Mouse (Mus musculus) limb, embryonic 15.5 days (tissue): ENCODE data around the gene Tmc7. TPM values are rescaled to one million over a fixed set of nuclear protein-coding genes. Genes with fewer than 3 reads are reported as not detected.
A peak's percentile ranks its signal among the peaks of the same experiment; 100 is the strongest.

Source experiments
- ATAC-seq: fragments of 200-750 bp; cut with Nextera tagmentation; 2 replicates; pipeline ENCODE4 v1.8.0; 2017; ENCODE audit warnings: low read depth, moderate TSS enrichment; ENCODE audit not compliant: insufficient number of reproducible peaks, low FRiP score, low TSS enrichment
- H3K27ac ChIP-seq: fragments of 300-500 bp; sonication (generic); 2 replicates; pipeline ENCODE4 v1.5.1; 2015; ENCODE audit warnings: moderate library complexity, mild to moderate bottlenecking, inconsistent platforms
- H3K27me3 ChIP-seq: fragments of 300-500 bp; sonication (generic); 2 replicates; pipeline ENCODE4 v1.6.1; 2015; ENCODE audit warnings: inconsistent platforms
- H3K36me3 ChIP-seq: fragments of 300-500 bp; sonication (generic); 2 replicates; pipeline ENCODE4 v1.6.1; 2015; ENCODE audit warnings: inconsistent platforms
- H3K4me1 ChIP-seq: fragments of 300-500 bp; sonication (generic); 2 replicates; pipeline ENCODE4 v1.6.1; 2015; ENCODE audit warnings: inconsistent platforms
- H3K4me2 ChIP-seq: fragments of 300-500 bp; sonication (generic); 2 replicates; pipeline ENCODE4 v1.6.1; 2015; ENCODE audit warnings: mild to moderate bottlenecking, inconsistent platforms
- H3K4me3 ChIP-seq: fragments of 300-500 bp; sonication (generic); 2 replicates; pipeline ENCODE4 v1.5.1; 2015; ENCODE audit warnings: mild to moderate bottlenecking, inconsistent platforms
- H3K9ac ChIP-seq: fragments of 300-500 bp; sonication (generic); 2 replicates; pipeline ENCODE4 v1.6.1; 2015; ENCODE audit warnings: inconsistent platforms
- H3K9me3 ChIP-seq: fragments of 300-500 bp; sonication (generic); 2 replicates; pipeline ENCODE4 v1.6.1; 2016; ENCODE audit warnings: inconsistent platforms
- WGBS: fragments of 180-500 bp; shearing (Covaris S2); methylation state at CpG from one replicate; pipeline ENCODE4 v1.1.7; 2015; 5-methylcytosine and 5-hydroxymethylcytosine counted together
- polyA plus RNA-seq: library from polyadenylated mRNA; unstranded; fragments of >200 nt; fragmentation: Nextera tagmentation; extraction: Ambion mirVana; gene quantifications from 2 replicates; pipeline ENCODE4 v1.2.1, GENCODE M21; 2015

The Tmc7 gene
- polyA plus RNA-seq, 1 experiment from 2014 or later: 3.8 TPM

- ATAC-seq: peak; percentile 92
- no peaks in the 10 kb centered on the region for H3K4me1 ChIP-seq
- H3K9ac ChIP-seq: peak overlapping the region; percentile 65
- peak overlapping the region; percentile 97 for H3K27ac ChIP-seq
- WGBS: under 1% methylated on average over 36 of the region's 36 CpGs
- peaks cover 6% of the 10 kb centered on the region; the same call in 1 of the 2 replicates for H3K36me3 ChIP-seq
- no peaks in the 10 kb centered on the region for H3K9me3 ChIP-seq
- H3K4me3 ChIP-seq: peak overlapping the region; percentile 88
- peak overlapping the region; percentile 64 for H3K4me2 ChIP-seq
- H3K27me3 ChIP-seq: no peaks in the 10 kb centered on the region
These were observed 51.9 kb downstream of the Tmc7 start for GRCm38 (mm10) chr7:118532519-118533177.

GRCm38 (mm10) chr7:118526967-118527366 lies 57.6 kb downstream of the Tmc7 start:
- WGBS: 76% methylated on average over 4 of the region's 4 CpGs
- Histone ChIP-seq H3K36me3 (peaks cover 40% of the 10 kb centered on the region), H3K9ac (no peak overlapping the region), H3K4me1 (no peaks in the 10 kb centered on the region), H3K4me2 (no peak overlapping the region), H3K27me3 (no peaks in the 10 kb centered on the region), H3K4me3 (no peak overlapping the region), H3K27ac (no peak overlapping the region), H3K9me3 (no peaks in the 10 kb centered on the region)
- no peak for ATAC-seq

- Histone ChIP-seq H3K27ac (no peak overlapping the region), H3K9ac (no peak overlapping the region), H3K4me1 (peaks cover 7% of the 10 kb centered on the region), H3K4me2 (no peak overlapping the region), H3K27me3 (no peaks in the 10 kb centered on the region), H3K36me3 (peaks cover 28% of the 10 kb centered on the region), H3K4me3 (no peak overlapping the region), H3K9me3 (no peaks in the 10 kb centered on the region)
- no peak for ATAC-seq
- 83% methylated on average over 5 of the region's 5 CpGs for WGBS
These were observed 62.5 kb downstream of the Tmc7 start for GRCm38 (mm10) chr7:118522077-118522476.

- Histone ChIP-seq H3K27me3 (no peaks in the 10 kb centered on the region), H3K36me3 (0 out of 2 replicates have a peak, but pooled peaks cover 11% of the 10 kb centered on the region), H3K4me1 (peaks cover 7% of the 10 kb centered on the region), H3K4me3 (no peak overlapping the region), H3K27ac (no peak overlapping the region), H3K9me3 (no peaks in the 10 kb centered on the region), H3K4me2 (no peak overlapping the region), H3K9ac (no peak overlapping the region)
- ATAC-seq: no peak
- WGBS: 78% methylated on average over 8 of the region's 8 CpGs
These were observed 64.9 kb downstream of the Tmc7 start for GRCm38 (mm10) chr7:118519661-118520060.

GRCm38 (mm10) chr7:118518687-118519086 lies 65.8 kb downstream of the Tmc7 start:
- H3K27ac ChIP-seq: no peak overlapping the region
- H3K4me1 ChIP-seq: peaks cover 7% of the 10 kb centered on the region
- peak; percentile 52; the same call in 1 of the 2 replicates for ATAC-seq
- no peaks in the 10 kb centered on the region for H3K9me3 ChIP-seq
- H3K36me3 ChIP-seq: 0 out of 2 replicates have a peak, but pooled peaks cover 6% of the 10 kb centered on the region
- 2% methylated on average over 18 of the region's 18 CpGs for WGBS
- no peaks in the 10 kb centered on the region for H3K27me3 ChIP-seq
- H3K4me2 ChIP-seq: no peak overlapping the region
- H3K4me3 ChIP-seq: no peak overlapping the region
- H3K9ac ChIP-seq: no peak overlapping the region

GRCm38 (mm10) chr7:118517819-118518218 lies 66.7 kb downstream of the Tmc7 start:
- no peak overlapping the region for H3K9ac ChIP-seq
- H3K36me3 ChIP-seq: 0 out of 2 replicates have a peak, but pooled peaks cover 3% of the 10 kb centered on the region
- no peaks in the 10 kb centered on the region for H3K27me3 ChIP-seq
- H3K9me3 ChIP-seq: no peaks in the 10 kb centered on the region
- no peak overlapping the region for H3K4me2 ChIP-seq
- peaks cover 7% of the 10 kb centered on the region for H3K4me1 ChIP-seq
- ATAC-seq: no peak
- WGBS: 60% methylated on average over 2 of the region's 2 CpGs
- no peak overlapping the region for H3K4me3 ChIP-seq
- no peak overlapping the region for H3K27ac ChIP-seq

GRCm38 (mm10) chr7:118508556-118508955 lies 76.0 kb downstream of the Tmc7 start:
- no peak overlapping the region for H3K27ac ChIP-seq
- no peaks in the 10 kb centered on the region for H3K9me3 ChIP-seq
- 69% methylated on average over 7 of the region's 7 CpGs for WGBS
- H3K36me3 ChIP-seq: no peaks in the 10 kb centered on the region
- no peaks in the 10 kb centered on the region for H3K4me1 ChIP-seq
- H3K27me3 ChIP-seq: no peaks in the 10 kb centered on the region
- no peak for ATAC-seq
- H3K4me2 ChIP-seq: no peak overlapping the region
- H3K9ac ChIP-seq: no peak overlapping the region
- H3K4me3 ChIP-seq: no peak overlapping the region

- 67% methylated on average over 4 of the region's 4 CpGs for WGBS
- no peak for ATAC-seq
These were observed 80.7 kb downstream of the Tmc7 start for GRCm38 (mm10) chr7:118503844-118504243.

GRCm38 (mm10) chr7:118502333-118502732 lies 82.2 kb downstream of the Tmc7 start:
- no peaks in the 10 kb centered on the region for H3K27me3 ChIP-seq
- no peak overlapping the region for H3K27ac ChIP-seq
- H3K4me3 ChIP-seq: no peak overlapping the region
- ATAC-seq: no peak
- H3K9me3 ChIP-seq: peaks cover 1% of the 10 kb centered on the region; the same call in 1 of the 2 replicates
- 78% methylated on average over 8 of the region's 8 CpGs for WGBS
- H3K9ac ChIP-seq: no peak overlapping the region
- H3K4me1 ChIP-seq: no peaks in the 10 kb centered on the region
- H3K36me3 ChIP-seq: no peaks in the 10 kb centered on the region
- no peak overlapping the region for H3K4me2 ChIP-seq

More at GRCm38 (mm10) chr7:118503844-118504243, 80.7 kb downstream of the Tmc7 start:
- Histone ChIP-seq H3K27ac (no peak overlapping the region), H3K4me3 (no peak overlapping the region), H3K27me3 (no peaks in the 10 kb centered on the region), H3K9me3 (no peaks in the 10 kb centered on the region), H3K4me2 (no peak overlapping the region), H3K9ac (no peak overlapping the region), H3K36me3 (no peaks in the 10 kb centered on the region), H3K4me1 (no peaks in the 10 kb centered on the region)

GRCm38 (mm10) chr7:118499784-118500435 lies 84.6 kb downstream of the Tmc7 start:
- Histone ChIP-seq H3K36me3 (no peaks in the 10 kb centered on the region), H3K9me3 (peaks cover 5% of the 10 kb centered on the region; the same call in 1 of the 2 replicates), H3K4me1 (no peaks in the 10 kb centered on the region), H3K4me3 (no peak overlapping the region), H3K27me3 (no peaks in the 10 kb centered on the region), H3K27ac (no peak overlapping the region), H3K4me2 (no peak overlapping the region), H3K9ac (no peak overlapping the region)
- ATAC-seq: no peak
- 48% methylated on average over 7 of the region's 7 CpGs for WGBS

- H3K9me3 ChIP-seq: peaks cover 5% of the 10 kb centered on the region; the same call in 1 of the 2 replicates
- no peaks in the 10 kb centered on the region for H3K4me1 ChIP-seq
- no peak overlapping the region for H3K4me3 ChIP-seq
- no peak overlapping the region for H3K4me2 ChIP-seq
- no peak for ATAC-seq
- H3K9ac ChIP-seq: no peak overlapping the region
- 79% methylated on average over 12 of the region's 12 CpGs for WGBS
- H3K27me3 ChIP-seq: no peaks in the 10 kb centered on the region
- no peaks in the 10 kb centered on the region for H3K36me3 ChIP-seq
- H3K27ac ChIP-seq: no peak overlapping the region
These were observed 85.4 kb downstream of the Tmc7 start for GRCm38 (mm10) chr7:118498984-118499783.
